9 mouse cellular contexts compared by ENCODE assay signal in the genomic region with DNA sequence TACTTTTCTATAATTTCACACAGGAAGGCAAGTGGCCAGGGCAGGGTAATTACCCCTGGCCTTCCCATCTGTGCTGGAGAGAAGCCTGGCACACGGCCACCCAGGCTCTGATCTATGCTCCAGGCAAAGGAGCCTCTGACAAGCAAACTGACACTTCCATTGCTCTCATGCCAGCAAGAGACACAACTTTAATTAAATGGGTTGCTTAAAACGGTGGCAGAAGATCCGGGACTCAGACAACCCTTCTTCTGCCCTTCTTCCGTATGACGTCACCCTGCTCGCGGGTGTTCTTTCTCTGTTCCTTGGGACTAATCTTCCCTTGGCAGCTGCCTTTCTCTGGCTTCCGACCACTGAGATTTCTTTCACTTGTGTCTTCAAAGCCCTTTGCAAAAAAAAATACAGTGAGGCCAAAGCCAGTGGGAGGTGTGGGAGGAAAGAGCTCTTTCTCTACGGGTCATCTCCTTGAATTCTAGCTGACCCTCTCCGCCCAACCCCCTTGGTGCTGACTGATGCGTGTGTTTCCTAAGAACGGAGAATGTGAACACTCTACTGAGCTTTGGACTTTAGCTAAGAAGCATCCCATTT. TPM values are rescaled to one million over a fixed set of nuclear protein-coding genes. Genes with fewer than 3 reads are reported as not detected.
DNase-seq lines count a peak whose midpoint lies in the region; ATAC-seq and TF ChIP-seq lines count a peak whose summit lies in the region.
"Had no signal": no experiment of that assay in that cellular context is flagged by ENCODE, and none has a peak within 500 bp of the region (broad histone marks: within the 10 kb centered on the region; RNA-seq: fewer than 3 reads in every experiment).

No protein-coding gene starts in this region.

- H3K36me3 ChIP-seq in hindbrain, embryonic 14.5 days (replicated peaks; ENCODE audit: control insufficient read depth, insufficient read depth): no peaks in the 10 kb centered on the region
- H3K36me3 ChIP-seq in lung, postnatal 0 days (ENCODE audit: insufficient read depth, low read length): no peaks in the 10 kb centered on the region

- peak overlapping the region; percentile 28; the same call in 1 of the 2 replicates for H3K27ac ChIP-seq in hindbrain, embryonic 14.5 days
- H3K27ac ChIP-seq in lung, postnatal 0 days (ENCODE audit: low read length): peak overlapping the region; percentile 23; the same call in 1 of the 2 replicates

- peak; percentile 53; the same call in 1 of the 2 replicates for TF ChIP-seq EP300 in lung, postnatal 0 days (IDR thresholded peaks at IDR 0.05)

- H3K9me3 ChIP-seq in hindbrain, embryonic 14.5 days (ENCODE audit: control insufficient read depth, low read length): no peaks in the 10 kb centered on the region
- H3K9me3 ChIP-seq in lung, postnatal 0 days (ENCODE audit: low read length): no peaks in the 10 kb centered on the region

- H3K4me1 ChIP-seq in hindbrain, embryonic 14.5 days (replicated peaks; ENCODE audit: control insufficient read depth, insufficient read depth, low read length): peaks cover 14% of the 10 kb centered on the region; the same call in 1 of the 2 replicates
- no peaks in the 10 kb centered on the region for H3K4me1 ChIP-seq in lung, postnatal 0 days (ENCODE audit: insufficient read depth, low read depth, low read length)

- TF ChIP-seq CTCF in brain, embryonic 14.5 days (IDR thresholded peaks at IDR 0.05; ENCODE audit: borderline replicate concordance, extremely low read depth, insufficient read depth, insufficient read length): no peak
- no peak for TF ChIP-seq CTCF in lung, postnatal 0 days (IDR thresholded peaks at IDR 0.05)

- no peak for TF ChIP-seq POLR2A in brain, embryonic 14.5 days (IDR thresholded peaks at IDR 0.05; ENCODE audit: borderline replicate concordance, extremely low read depth, insufficient read depth, insufficient read length, poor library complexity, severe bottlenecking)

- peak; percentile 87; the same call in 1 of the 2 replicates for ATAC-seq in hindbrain, embryonic 14.5 days (ENCODE audit: low FRiP score)
- ATAC-seq in lung, postnatal 0 days: peak; percentile 83
- no peak for ATAC-seq in CD4-positive, CD25-positive, alpha-beta regulatory T cell, adult 4 months

- no peak overlapping the region for H3K4me3 ChIP-seq in hindbrain, embryonic 14.5 days (replicated peaks; ENCODE audit: low read length)
- no peak overlapping the region for H3K4me3 ChIP-seq in lung, postnatal 0 days (ENCODE audit: low read depth, low read length)

- WGBS in hindbrain, embryonic 14.5 days: 20% methylated on average over 12 of the region's 12 CpGs
- WGBS in lung, postnatal 0 days: 50% methylated on average over 12 of the region's 12 CpGs

- H3K4me2 ChIP-seq in hindbrain, embryonic 14.5 days (replicated peaks): peak overlapping the region; percentile 34
- peak overlapping the region; percentile 6; the same call in 1 of the 2 replicates for H3K4me2 ChIP-seq in lung, postnatal 0 days (replicated peaks; ENCODE audit: low read depth, low read length)

- peak; percentile 51 for DNase-seq in adrenal gland, postnatal 10 days
- DNase-seq in adrenal gland, postnatal 4 days (ENCODE audit: low spot score in 2 of 2): no peak
- DNase-seq in brain, embryonic 14.5 days (ENCODE audit: low read depth): peak; percentile 92
- peak; percentile 85 for DNase-seq in gastrocnemius, adult 18-20 months (ENCODE audit: low spot score)
- DNase-seq in hindbrain, embryonic 14.5 days (ENCODE audit: low spot score): peak; percentile 69
- DNase-seq in lung, postnatal 0 days (ENCODE audit: low spot score): peak; percentile 86
- DNase-seq in right cerebral cortex, postnatal 4 days: peak; percentile 55

- H3K9ac ChIP-seq in hindbrain, embryonic 14.5 days: no peak overlapping the region
- H3K9ac ChIP-seq in lung, postnatal 0 days (replicated peaks; ENCODE audit: low read depth): no peak overlapping the region

- no peaks in the 10 kb centered on the region for H3K27me3 ChIP-seq in hindbrain, embryonic 14.5 days (ENCODE audit: control insufficient read depth, insufficient read depth, low read length)
- H3K27me3 ChIP-seq in lung, postnatal 0 days (replicated peaks; ENCODE audit: insufficient read depth, low read length): no peaks in the 10 kb centered on the region

RNA-seq across cellular contexts. Expression of gene 9630041A04Rik, which starts 0.9 kb away (rescaled TPM):
- total RNA-seq in adrenal gland, postnatal 10 days (2021): not detected
- total RNA-seq in adrenal gland, postnatal 4 days (2021): not detected
- not detected in 2 replicates for polyA plus RNA-seq in brain, embryonic 14.5 days (2012; rRNA removed)
- not detected for total RNA-seq in gastrocnemius, adult 18-20 months (2021)
- 0.29 and 0.30 TPM in 2 replicates for polyA plus RNA-seq in hindbrain, embryonic 14.5 days (2014; fragmentation: Nextera tagmentation; extraction: Ambion mirVana)
- not detected in 2 replicates for polyA plus RNA-seq in lung, postnatal 0 days (2015; fragmentation: Nextera tagmentation; extraction: Ambion mirVana)
- not detected for polyA plus RNA-seq in CD4-positive, CD25-positive, alpha-beta regulatory T cell, adult 4 months (2017; shearing (Covaris generic))
- total RNA-seq: neutrophil, adult 5-6 weeks had no signal

Comparison
In these comparisons a context has a peak if more than half of its experiments do, and no peak if none do; other contexts are left out.
1. DNase-seq: peak in adrenal gland, postnatal 10 days (single experiment), brain, embryonic 14.5 days (single experiment), gastrocnemius, adult 18-20 months (single experiment), hindbrain, embryonic 14.5 days (single experiment), lung, postnatal 0 days (single experiment) and right cerebral cortex, postnatal 4 days (single experiment); none in adrenal gland, postnatal 4 days (0 of 2).